Mouse (Mus musculus) liver, embryonic 14.5 days (tissue): ENCODE measurements at regions not wholly inside any gene's neighbourhood (a gene's known extent, or its start where the extent isn't known, plus 50 kb on each side); places are given as distances from the start of the nearest gene placed in this dataset.

Source experiments
- ATAC-seq: fragments of 200-750 bp; cut with Nextera tagmentation; 2 replicates; pipeline ENCODE4 v1.8.0; 2017; ENCODE audit warnings: moderate number of reproducible peaks, mild to moderate bottlenecking, moderate library complexity; ENCODE audit not compliant: insufficient read depth
- DNase-seq, 3 experiments: peaks; one replicate each; pipeline ENCODE4 v3.0.0-alpha.2; 2012 to 2013; ENCODE audit warnings: low read depth in 3 of 3, low spot score in 3 of 3
- H3K27ac ChIP-seq: fragments of 300-500 bp; sonication (generic); 2 replicates; pipeline ENCODE4 v1.5.1; 2014; ENCODE audit warnings: moderate library complexity, mild to moderate bottlenecking, control low read depth, inconsistent platforms
- H3K27me3 ChIP-seq: fragments of 300-500 bp; sonication (generic); 2 replicates; pipeline ENCODE4 v1.6.1; 2014; ENCODE audit warnings: mild to moderate bottlenecking, low read length, moderate library complexity; ENCODE audit not compliant: control insufficient read depth, insufficient read depth
- H3K36me3 ChIP-seq: fragments of 300-500 bp; sonication (generic); replicated peaks from 2 replicates; pipeline ENCODE4 v1.6.1; 2014; ENCODE audit warnings: low read depth; ENCODE audit not compliant: control insufficient read depth, insufficient read depth
- H3K4me1 ChIP-seq, 2 experiments: fragments of 200-500 bp in 1 of 2; fragments of 300-500 bp in 1 of 2; sonication (generic) in 1 of 2; replicated peaks; 2 replicates each; pipeline ENCODE4 v1.6.1; 2012 to 2014; ENCODE audit warnings: antibody characterized with exemption in 1 of 2, inconsistent platforms in 1 of 2, low read length in 1 of 2; ENCODE audit not compliant: control insufficient read depth in 2 of 2, insufficient read depth in 2 of 2
- H3K4me2 ChIP-seq: fragments of 300-500 bp; sonication (generic); 2 replicates; pipeline ENCODE4 v1.6.1; 2014; ENCODE audit warnings: low read depth, mild to moderate bottlenecking, control low read depth, moderate library complexity
- H3K4me3 ChIP-seq, 2 experiments: fragments of 200-500 bp in 1 of 2; fragments of 300-500 bp in 1 of 2; sonication (generic) in 1 of 2; 2 replicates each; pipeline ENCODE4 v1.5.1; 2012 to 2014; ENCODE audit warnings: low read depth in 2 of 2, low read length in 2 of 2, mild to moderate bottlenecking in 2 of 2, control low read depth in 1 of 2, inconsistent platforms in 1 of 2, moderate library complexity in 1 of 2; ENCODE audit not compliant: insufficient read depth in 1 of 2
- H3K9ac ChIP-seq: fragments of 300-500 bp; sonication (generic); replicated peaks from 2 replicates; pipeline ENCODE4 v1.6.1; 2014; ENCODE audit warnings: mild to moderate bottlenecking, control low read depth, moderate library complexity
- H3K9me3 ChIP-seq: fragments of 300-500 bp; sonication (generic); 2 replicates; pipeline ENCODE4 v1.6.1; 2016; ENCODE audit warnings: low read length, mixed read lengths; ENCODE audit not compliant: control insufficient read depth
- CTCF ChIP-seq: IDR thresholded peaks from 2 replicates; pipeline ENCODE4 v1.5.1; 2016; ENCODE audit warnings: antibody characterized with exemption, low read depth, control low read depth
- EP300 ChIP-seq: IDR thresholded peaks from 2 replicates; pipeline ENCODE4 v1.6.1; 2016; ENCODE audit warnings: antibody characterized with exemption, low read depth
- WGBS: fragments of 180-500 bp; shearing (Covaris S2); extraction: QIAGEN DNeasy Blood & Tissue Kit; methylation state at CpG from one replicate; pipeline ENCODE4 v1.1.7; 2014; ENCODE audit not compliant: insufficient replicate concordance; 5-methylcytosine and 5-hydroxymethylcytosine counted together

GRCm38 (mm10) chr6:140816359-140816758 lies 87.3 kb downstream of the Gm11077 start:
- Histone ChIP-seq H3K4me1 (peaks cover 0 to 3% of the 10 kb centered on the region in 2 experiments; a peak in 2 of 4 replicates), H3K4me3 (no peak overlapping the region), H3K9me3 (no peaks in the 10 kb centered on the region), H3K4me2 (no peak overlapping the region), H3K36me3 (no peaks in the 10 kb centered on the region), H3K27ac (no peak overlapping the region), H3K27me3 (no peaks in the 10 kb centered on the region), H3K9ac (no peak overlapping the region)
- DNase-seq: no peak
- ATAC-seq: no peak
- no peak for TF ChIP-seq CTCF
- no peak for TF ChIP-seq EP300
- WGBS: 13% methylated on average over 1 of the region's 1 CpGs

GRCm38 (mm10) chr6:140816831-140817230 lies 87.7 kb downstream of the Gm11077 start:
- TF ChIP-seq EP300: no peak
- TF ChIP-seq CTCF: no peak
- no peaks in the 10 kb centered on the region for H3K9me3 ChIP-seq
- H3K4me2 ChIP-seq: no peak overlapping the region
- H3K27me3 ChIP-seq: no peaks in the 10 kb centered on the region
- H3K27ac ChIP-seq: no peak overlapping the region
- no peaks in the 10 kb centered on the region for H3K36me3 ChIP-seq
- DNase-seq (peak in 2 of 3 experiments; percentile 1 to 10), ATAC-seq (no peak)
- peaks cover 0 to 3% of the 10 kb centered on the region in 2 experiments; a peak in 2 of 4 replicates for H3K4me1 ChIP-seq
- 4% methylated on average over 6 of the region's 6 CpGs for WGBS
- no peak overlapping the region for H3K9ac ChIP-seq
- H3K4me3 ChIP-seq: no peak overlapping the region

- Histone ChIP-seq H3K4me2 (no peak overlapping the region), H3K36me3 (no peaks in the 10 kb centered on the region), H3K4me1 (peaks cover 0 to 3% of the 10 kb centered on the region in 2 experiments; a peak in 2 of 4 replicates), H3K27me3 (no peaks in the 10 kb centered on the region), H3K4me3 (no peak overlapping the region), H3K9me3 (no peaks in the 10 kb centered on the region), H3K9ac (no peak overlapping the region), H3K27ac (no peak overlapping the region)
- no peak for ATAC-seq
- 50% methylated on average over 8 of the region's 8 CpGs for WGBS
- TF ChIP-seq EP300: no peak
- TF ChIP-seq CTCF: no peak
- DNase-seq: peak in 1 of 3 experiments; percentile 1
These were observed 90.4 kb downstream of the Gm11077 start for GRCm38 (mm10) chr6:140819451-140819878.

GRCm38 (mm10) chr6:140826522-140826921 lies 97.4 kb downstream of the Gm11077 start:
- Histone ChIP-seq H3K9me3 (no peaks in the 10 kb centered on the region), H3K27ac (no peak overlapping the region), H3K4me3 (no peak overlapping the region), H3K9ac (no peak overlapping the region), H3K36me3 (no peaks in the 10 kb centered on the region), H3K27me3 (no peaks in the 10 kb centered on the region), H3K4me2 (no peak overlapping the region), H3K4me1 (no peaks in the 10 kb centered on the region)
- ATAC-seq (no peak), DNase-seq (no peak)
- no peak for TF ChIP-seq EP300
- no peak for TF ChIP-seq CTCF

GRCm38 (mm10) chr6:140827651-140828050 lies 98.6 kb downstream of the Gm11077 start:
- H3K9me3 ChIP-seq: no peaks in the 10 kb centered on the region
- no peaks in the 10 kb centered on the region for H3K4me1 ChIP-seq
- no peaks in the 10 kb centered on the region for H3K27me3 ChIP-seq
- no peak overlapping the region for H3K9ac ChIP-seq
- H3K4me2 ChIP-seq: no peak overlapping the region
- H3K36me3 ChIP-seq: no peaks in the 10 kb centered on the region
- ATAC-seq: no peak
- H3K4me3 ChIP-seq: no peak overlapping the region
- no peak overlapping the region for H3K27ac ChIP-seq
- TF ChIP-seq CTCF: no peak
- no peak for TF ChIP-seq EP300
- DNase-seq: no peak
